Mouse (Mus musculus) cerebellum, adult 9-10 months (tissue): ENCODE measurements around the gene Ap1g1.
"Not testable (repeated sequence)": the region's sequence is repeated elsewhere in the genome, so short reads cannot be mapped to it uniquely, and the experiment has no call there.

Experiments used
- DNase-seq: peaks from one replicate; pipeline ENCODE4 v3.0.0; 2022

The Ap1g1 gene

DNA sequence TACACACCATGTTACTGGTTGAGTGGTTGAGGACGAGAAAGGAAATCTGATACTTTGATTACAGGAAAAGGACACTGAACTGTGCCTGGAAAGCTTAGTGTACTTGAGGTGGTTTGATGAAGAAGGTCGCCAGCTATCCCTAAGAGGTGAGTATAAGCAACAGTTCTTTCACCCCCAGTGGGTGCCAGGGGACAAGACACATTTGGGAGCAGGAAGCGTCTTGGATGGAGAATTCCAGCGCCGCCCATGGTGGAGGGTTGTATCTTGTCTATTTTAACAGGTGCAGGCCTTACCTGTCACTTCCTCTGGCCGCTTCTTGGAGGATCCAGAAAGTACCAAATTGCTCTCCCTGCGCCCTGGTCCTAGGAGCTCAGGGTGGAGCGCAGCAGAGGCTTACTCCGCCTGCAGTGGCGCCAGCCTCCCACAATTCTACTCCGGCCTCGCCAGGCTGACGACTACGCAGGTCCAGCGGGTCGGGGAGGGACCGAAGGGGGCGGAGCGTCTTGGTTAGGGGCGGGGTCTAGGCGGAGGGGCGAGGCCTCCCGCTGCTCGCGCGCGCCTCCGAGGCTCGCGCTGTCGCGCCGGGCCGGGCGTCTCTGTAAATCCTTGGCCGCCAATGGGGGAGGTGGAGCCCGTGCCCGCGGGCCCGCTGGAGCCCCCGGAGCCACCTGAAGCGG, 89.8 kb downstream of the Ap1g1 start, which contains the start of gene Phlpp2:
Gene Phlpp2, plus strand, starts transcription at position 540 of the 677 bp plus-strand sequence.
- DNase-seq = peak; percentile 91

DNA sequence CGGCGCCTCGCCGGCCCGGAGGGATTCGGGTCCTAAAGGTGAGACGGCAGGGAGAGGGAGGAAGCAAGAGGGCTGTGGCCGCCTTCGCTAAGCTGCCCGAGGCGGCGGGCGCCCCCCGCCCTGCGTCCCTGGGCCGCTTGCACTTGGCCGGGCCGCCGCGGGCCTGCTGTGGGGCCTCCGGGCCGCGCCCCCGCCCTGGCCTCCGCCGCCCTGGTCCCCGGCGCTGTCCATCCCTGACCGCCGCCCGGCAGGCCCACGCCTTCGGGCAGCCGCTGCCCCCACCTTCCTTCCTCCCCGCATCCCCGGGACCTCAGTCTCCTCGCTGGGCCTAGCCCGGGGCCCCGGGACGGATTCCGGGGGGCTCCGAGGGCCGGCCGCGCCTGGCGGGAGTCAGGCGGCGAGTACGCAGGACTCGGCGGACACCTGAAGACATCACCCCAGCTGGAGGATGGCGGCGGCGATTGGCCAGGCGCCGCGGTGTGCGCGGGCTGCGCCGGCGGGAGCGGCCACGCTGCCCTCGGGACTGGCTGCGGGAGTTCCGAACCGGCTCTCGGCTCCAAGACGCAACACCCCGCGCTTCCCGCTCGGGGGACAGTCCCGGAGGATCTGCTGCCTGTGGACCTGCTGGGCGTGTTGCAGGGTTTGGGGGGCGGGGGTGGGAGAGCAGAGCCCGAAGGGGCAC, 90.5 kb downstream of the Ap1g1 start:
- peak; percentile 74 for DNase-seq

DNA sequence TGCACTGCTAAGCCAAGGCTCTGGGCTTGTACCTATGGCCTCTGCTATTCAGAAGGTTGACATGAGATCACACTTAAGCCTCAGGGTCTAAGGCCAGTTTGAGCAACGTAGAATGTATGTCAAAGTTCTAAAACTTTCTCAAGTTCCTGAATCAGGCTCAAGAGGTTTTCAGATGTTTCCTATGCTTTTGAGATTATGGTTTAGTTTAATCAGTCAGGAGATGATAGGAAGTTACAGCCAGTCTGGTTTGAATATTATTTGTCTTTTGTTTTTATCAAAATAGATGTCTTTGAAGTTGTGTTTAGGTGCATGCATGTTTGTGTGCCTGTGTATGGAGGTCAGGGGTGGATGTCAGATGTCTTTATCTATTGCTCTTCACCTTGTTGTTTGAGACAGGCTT, 92.7 kb downstream of the Ap1g1 start:
- DNase-seq = no peak

DNA sequence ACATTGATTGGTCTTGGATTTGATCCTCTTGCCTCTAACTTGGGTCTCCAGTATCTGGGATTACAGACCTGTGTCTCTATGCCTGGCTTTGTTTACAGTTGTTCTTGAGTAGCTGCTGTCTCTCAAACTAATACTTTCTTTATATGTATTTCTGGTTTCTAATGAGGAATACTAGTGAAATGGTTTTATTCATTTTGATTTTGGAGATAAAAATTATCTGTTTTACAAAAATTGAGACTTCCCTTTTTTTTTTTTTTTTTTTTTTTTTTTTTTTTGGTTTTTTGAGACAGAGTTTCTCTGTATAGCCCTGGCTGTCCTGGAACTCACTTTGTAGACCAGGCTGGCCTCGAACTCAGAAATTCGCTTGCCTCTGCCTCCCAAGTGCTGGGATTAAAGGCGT, 95.4 kb downstream of the Ap1g1 start:
- DNase-seq = not testable (repeated sequence)

DNA sequence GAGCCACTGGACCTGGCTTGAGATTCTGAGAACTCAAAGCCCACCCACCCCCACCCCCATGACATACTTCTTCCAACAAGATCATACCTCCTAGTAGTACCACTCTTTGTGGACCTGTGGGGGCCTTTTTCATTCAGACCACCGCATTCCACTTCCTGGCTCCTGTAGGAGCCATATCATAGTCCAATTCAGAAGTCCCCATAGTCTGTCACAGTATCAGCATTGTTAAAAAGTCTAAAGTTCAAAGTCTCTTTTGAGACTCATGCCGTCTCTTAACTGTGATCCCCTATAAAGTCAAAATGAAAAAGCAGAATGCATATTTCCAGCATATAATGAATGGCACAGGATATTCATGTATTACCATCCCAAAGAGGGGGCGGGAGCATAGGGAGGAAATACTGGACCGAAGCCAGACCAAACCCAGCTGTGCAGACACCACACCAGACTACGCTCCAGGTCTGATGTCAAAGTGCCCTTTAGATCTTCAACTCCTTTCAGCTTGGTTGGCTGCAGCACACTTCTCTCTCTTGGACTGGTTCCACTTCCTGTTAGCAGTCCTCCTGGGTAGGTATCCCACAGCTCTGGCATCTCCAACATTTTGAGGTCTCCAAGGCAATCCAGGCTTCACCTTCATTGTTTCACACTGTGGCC, 101.8 kb downstream of the Ap1g1 start:
- no peak for DNase-seq

DNA sequence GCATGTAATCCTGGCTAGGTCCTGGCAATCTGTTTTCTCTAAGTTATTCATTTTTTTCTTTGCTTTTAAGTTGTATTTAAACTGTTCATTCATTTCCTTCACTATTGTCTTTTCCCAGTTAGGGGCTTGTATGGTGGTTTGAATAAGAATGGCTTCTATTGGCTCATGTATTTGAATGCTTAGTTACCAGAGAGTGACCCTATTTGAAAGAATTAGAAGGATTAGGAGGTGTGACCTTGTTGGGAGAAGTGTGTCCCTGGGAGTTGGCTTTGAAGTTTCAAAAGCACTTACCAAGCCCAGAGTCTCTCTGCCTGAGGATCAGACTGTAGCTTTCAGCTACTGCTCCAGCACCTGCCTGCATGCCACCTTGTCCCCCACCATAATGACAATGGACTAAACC, 106.9 kb downstream of the Ap1g1 start:
- no peak for DNase-seq

DNA sequence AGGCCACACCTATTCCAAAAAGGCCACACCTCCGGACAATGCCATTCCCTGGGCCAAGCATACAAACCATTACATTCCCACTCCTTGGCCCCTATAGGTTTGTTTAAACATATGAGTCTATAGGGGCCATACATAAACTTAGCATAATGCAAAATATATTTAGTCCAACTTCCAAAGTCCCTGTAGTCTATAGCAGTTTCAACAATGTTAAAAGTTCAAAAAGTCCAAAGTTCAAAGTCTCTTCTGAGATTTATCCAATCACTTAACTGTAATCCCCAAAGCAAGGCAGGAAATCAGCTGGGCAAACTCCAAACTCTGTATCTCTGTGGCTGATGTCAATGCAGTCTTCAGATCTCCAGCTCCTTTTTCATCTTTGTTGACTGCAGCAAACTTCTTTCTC, 110.9 kb downstream of the Ap1g1 start:
- DNase-seq = no peak

DNA sequence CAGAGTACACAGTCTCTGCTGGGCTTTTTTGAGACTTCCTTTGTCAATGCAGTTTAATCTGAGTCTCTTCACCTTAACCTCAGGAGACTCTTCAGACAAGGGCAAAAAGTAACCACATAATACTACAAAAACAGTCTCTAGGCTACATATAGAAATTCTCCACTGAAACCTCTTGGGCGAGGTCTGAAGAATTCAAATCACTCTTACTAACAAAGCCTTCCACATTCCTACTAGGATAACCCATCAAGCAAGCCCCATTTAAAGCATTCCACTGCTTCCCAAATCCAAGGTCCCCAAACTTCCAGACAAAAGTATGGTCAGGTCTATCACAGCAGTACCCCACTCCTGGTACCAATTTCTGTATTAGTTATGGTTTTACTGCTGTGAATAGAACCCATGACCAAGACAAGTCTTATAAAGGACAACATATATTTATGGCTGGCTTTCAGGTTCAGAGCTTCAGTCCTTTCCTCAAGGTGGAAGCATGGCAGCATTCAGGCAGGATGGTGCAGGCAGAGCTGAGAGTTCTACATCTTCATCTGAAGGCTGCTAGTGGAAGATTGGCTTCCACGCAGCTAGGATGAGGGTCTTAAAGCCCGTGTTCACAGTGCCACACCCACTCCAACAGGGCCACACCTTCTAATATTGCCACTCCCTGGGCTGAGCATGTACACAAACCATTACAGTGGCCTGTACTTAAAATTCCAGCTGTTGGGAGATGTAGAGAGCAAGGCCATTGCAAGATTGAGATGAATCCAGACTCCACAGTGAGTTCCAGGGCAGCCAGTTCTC, 112.6 kb downstream of the Ap1g1 start:
- no peak for DNase-seq

DNA sequence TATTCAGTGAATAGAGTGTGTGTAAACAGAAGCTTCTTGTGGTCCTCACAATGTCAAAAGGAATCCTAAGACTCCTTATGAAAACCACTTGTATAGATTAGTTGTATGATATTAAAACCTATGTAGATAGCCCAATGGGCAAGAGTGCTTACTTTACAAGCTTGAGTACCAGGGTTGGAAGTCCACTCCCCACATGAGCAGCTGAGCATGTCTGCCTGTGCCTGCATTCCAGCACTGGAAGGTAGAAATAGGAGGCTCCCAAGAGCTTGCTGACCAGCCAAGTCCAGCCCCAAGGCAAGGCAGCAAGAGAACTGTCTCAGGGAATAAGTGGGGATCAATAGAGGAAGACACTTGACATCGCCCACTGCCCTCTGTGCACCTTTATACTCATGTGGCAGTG, 116.3 kb downstream of the Ap1g1 start:
- no peak for DNase-seq

DNA sequence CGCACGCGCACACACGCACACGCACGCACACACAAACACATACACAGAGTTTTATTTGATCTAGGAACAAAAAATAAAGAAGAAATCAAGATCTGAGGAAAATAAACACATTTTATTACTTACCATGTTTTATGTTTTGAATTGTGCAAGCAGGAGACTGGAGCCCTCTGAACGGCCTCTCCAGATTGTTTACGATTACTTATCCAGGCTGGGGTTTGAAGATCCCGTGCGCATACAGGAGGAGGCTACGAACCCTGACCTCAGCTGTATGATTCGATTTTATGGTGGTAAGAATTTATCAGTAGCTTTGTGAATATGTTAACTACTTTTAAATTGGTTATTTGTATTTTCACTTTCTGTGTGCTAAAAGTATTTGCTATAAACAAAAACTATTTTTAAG, 117.0 kb downstream of the Ap1g1 start:
- DNase-seq = no peak

DNA sequence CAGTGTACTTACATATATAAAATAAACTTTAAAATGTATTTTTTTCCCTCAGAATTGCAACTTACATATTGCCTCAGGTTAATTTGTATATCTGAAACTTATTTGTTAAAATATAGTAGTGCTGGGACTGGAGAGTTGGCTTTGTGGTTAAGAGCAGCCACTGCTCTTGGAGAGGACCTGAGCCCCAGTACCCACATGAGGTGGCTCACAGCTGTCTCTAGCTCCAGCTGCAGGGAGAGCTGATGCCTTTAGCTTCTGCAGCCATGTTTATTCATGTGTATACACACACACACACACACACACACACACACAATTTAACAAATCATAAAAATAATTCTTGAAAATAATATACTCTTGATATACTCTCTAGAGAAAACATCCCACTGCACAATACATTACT, 124.0 kb downstream of the Ap1g1 start:
- DNase-seq = no peak

DNA sequence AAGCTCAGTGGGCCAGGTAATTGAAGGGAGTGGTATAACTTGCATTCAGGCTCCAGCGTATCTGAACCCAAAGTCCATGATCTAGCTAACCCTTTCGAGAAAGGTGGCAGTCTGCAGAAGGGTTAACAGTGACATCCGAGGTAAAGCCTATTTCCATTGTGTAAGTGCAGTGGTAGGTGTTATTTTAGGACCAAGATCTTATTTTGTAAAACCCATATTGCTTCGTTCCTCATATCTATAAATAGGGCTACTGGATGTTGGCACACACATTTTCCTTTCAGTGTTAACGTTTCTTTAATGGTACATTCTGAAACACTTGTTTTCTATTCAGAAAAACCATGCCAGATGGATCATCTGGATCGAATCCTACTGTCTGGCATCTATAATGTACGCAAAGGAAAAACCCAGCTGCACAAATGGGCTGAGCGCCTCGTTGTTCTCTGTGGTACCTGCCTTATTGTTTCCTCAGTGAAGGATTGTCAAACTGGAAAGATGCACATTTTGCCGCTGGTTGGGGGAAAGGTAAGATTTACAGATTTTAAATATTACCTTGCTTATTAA, 125.6 kb downstream of the Ap1g1 start:
- peak; percentile 32 for DNase-seq

DNA sequence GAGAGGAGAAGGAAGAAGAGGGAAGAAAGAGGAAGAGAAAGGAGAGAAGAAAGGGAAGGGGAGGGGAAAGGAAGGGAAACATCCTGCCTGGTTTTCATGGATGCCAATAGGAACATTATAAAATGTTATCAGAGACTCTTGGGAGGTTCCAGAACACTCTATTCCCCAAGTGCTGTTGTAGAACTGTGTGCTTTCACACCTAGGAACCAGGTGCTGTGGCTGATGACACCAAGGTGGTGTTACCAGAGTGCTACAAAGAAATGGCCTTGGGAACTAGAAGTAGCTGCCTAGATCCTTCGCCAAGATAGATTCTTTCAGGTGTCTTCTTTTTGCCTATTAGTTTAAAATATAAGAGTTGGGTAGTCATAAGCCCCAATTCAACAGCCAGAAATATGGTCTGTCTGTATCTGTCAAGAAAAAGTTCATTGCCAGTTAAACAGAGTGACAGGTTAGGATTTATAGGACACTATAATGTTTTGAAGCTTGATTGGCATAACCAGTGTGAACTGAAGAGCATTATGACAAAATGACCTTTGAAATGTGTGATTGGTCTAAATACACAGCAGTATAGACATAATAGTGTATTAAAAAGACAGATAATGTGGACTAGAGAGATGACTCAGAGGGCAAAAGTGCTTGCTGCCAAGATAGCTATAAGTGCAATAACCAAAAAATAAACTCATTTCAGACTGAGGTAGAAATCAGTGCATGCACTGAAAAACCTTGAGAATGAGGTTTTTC, 126.7 kb downstream of the Ap1g1 start:
- DNase-seq = no peak

DNA sequence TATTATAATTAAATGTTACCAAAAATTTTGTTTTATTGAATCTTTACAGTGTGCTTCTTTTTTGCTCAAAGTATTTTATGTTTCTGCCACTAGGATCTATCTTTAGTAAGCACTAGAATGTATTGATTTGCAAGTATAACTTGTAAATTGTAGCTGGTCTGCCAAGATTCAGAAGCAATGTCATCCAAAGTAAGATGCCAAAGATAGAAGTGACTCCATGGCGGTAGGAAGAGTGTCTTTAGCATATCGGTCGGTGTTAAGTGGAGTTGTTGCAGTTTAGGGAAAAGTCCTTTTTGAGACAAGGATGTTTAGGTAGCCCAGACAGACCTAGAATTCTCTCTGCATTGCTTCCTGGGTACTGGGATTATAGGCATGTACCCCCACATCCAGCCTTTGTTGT, 128.6 kb downstream of the Ap1g1 start:
- no peak for DNase-seq

DNA sequence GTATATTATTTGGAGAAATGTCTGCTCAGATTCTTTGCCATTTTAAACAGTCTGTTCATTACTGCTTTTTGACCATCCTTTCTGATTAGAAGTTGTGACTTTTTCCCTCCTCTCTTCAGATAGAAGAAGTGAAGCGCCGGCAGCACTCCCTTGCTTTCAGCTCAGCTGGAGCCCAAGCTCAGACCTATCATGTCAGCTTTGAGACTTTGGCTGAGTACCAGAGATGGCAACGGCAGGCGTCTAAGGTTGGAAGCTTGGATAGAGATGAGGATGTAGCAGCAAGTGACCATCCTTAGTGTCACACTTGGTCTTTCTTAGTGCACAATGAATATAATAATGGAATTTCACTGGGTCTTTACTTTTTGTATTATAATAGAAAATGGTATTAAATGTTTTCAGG, 129.0 kb downstream of the Ap1g1 start:
- no peak for DNase-seq
